Mouse (Mus musculus) right cerebral cortex, postnatal 4 days (tissue): ENCODE measurements around the gene Kif5a.

Experiments used
- DNase-seq: peaks from one replicate; pipeline ENCODE4 v3.0.0-alpha.2; 2022

Kif5a gene

GRCm38 (mm10) chr10:127288800-127289572, 25.8 kb upstream of the Kif5a start, which contains the start of gene Mbd6:
Gene Mbd6 (minus strand): TSS chr10:127289018.
- DNase-seq, result peak; percentile 88

- peak; percentile 45 for DNase-seq
Measured at GRCm38 (mm10) chr10:127288328-127288799, 25.2 kb upstream of the Kif5a start.

DNA sequence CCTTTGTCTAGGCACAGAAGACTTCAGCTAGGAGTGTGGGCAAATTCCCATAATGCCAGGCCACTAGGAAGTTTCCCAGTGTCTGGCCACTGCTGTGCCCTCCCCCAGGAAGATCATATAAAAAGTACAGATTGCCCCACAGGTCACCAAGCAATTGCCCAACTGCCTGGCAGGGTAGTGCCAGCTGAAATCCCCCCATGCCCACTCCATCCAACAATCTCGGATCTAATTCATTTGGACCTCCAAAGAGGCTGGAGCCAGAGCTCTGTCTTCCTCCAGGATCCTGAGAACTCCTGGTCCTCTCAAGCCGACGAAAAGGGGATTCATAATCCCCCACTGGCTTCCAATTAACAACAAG, 24.8 kb upstream of the Kif5a start:
- no peak for DNase-seq

DNA sequence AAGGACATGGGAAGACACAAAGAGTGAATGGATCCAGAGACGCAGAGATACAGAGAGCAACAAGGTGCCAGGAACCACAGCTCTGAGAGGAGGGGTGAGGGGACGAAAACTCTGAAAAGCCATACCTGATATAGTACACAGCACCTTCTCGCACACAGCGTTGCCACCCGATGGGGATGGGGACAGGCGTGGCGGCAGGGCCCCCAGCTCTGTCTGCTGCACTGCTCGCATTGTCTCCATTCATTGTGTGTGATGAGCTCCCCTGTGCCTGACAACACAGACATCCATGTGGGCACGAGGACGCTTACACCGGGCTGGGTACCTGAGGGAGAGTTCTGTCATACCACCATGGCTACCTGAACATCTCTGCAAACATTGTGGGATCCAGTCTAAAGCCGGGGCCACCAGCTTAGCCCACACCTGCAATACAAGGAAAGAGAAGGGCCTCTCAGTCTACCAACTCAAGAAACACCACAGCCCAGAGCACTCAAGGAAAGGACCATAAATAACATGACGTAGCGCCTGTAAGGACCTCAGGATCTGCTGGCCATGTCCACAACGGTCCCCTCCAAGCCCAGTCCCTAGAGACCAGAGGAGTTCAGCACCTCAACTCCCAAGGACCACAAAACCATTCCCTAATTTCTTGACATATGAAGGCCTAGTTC, 24.3 kb upstream of the Kif5a start:
- no peak for DNase-seq

GRCm38 (mm10) chr10:127286730-127287129, 23.6 kb upstream of the Kif5a start:
- DNase-seq, result peak; percentile 44

DNA sequence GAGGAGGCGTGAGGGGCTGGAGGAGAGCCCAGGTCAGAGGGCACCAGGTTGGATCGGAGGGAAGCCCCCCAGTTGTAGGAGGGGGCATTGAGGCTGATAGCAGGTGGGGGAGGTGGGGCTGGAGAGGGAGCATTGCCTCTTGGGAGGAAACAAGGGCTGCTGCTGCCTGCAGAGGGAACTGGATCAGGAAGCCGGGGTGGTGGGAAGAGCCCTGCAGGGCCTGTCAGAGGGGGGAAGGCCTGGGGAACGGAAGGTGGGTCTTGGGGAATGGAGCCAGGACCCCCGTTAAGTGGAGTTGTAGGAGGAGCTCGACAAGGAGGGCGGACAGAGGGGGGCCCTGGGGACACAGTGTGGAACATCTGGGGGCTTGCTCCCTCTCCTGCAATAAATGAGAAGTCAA, 23.0 kb upstream of the Kif5a start:
- no peak for DNase-seq

- no peak for DNase-seq
Measured at GRCm38 (mm10) chr10:127285644-127286043, 22.5 kb upstream of the Kif5a start.

GRCm38 (mm10) chr10:127284724-127285500, 21.8 kb upstream of the Kif5a start:
- no peak for DNase-seq

- no peak for DNase-seq
Measured at GRCm38 (mm10) chr10:127284105-127284622, 21.0 kb upstream of the Kif5a start.

DNA sequence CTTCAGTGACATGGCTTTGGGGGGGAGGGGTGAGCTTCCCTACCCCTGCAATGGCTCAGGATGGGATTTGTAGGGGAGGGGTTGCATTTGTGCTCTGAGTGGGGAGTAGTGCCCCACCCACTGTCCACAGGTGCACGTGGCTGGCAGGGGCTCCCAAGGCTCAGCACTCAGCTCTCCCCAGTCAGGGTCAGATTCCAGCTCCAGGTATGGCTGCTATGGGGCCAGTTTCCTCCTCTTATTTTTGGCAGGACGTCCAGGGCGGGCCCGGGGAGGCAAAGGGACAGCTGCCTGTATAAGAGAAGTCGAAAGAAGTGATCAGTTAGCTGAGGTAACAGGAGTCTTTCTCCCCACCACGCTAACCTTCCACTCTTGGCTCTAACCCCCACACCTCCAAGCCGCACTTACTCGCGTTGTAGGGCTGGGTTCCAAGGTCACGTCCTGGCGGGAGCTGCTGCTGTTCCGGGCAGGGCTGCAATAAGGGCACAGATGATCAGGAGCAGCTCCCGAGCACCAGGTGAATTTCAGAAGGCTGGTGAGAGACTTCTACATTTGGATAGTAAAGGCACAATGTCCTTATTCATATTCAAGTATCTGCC, 19.6 kb upstream of the Kif5a start:
- DNase-seq, result no peak

GRCm38 (mm10) chr10:127281316-127281715, 18.2 kb upstream of the Kif5a start:
- DNase-seq, result no peak

DNA sequence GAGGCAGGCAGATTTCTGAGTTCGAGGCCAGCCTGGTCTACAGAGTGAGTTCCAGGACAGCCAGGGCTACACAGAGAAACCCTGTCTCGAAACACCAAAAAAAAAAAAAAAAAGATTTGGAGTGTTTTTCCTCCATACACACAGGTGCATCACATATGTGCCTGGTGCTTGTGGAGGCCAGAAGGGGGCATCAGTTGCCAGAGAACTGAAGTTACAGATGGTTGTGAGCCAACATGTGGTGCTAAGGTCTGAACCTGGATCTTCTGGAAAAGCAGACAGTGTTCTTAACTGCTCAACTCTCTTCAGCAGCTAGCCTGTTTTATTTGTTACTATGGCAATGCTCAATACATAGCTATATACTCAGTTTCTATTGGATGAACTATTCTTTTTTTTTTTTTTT, 16.6 kb upstream of the Kif5a start:
- DNase-seq, result no peak

GRCm38 (mm10) chr10:127274261-127275022, 11.3 kb upstream of the Kif5a start:
- DNase-seq, result no peak

- no peak for DNase-seq
Measured at GRCm38 (mm10) chr10:127272371-127272770, 9.2 kb upstream of the Kif5a start.

DNA sequence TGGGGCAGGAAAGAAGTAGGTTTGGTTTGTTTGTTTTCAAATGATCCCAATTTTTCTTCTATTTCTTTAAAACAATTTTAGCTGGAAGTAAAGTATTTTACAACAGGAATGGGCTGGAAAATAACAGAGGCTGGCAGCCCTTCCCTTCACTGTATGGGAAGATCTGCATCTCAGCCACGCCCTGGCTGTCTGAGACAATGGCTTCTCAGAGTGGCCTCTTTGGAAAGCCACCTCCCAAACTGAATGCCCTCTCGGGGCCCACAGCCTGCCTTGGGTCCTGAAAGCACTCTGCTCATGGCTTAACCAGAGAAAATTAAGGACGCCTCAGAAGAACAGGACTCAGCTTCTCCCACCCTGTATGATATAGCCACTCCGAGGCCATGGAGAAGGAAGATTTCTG, 6.7 kb upstream of the Kif5a start:
- DNase-seq, result no peak

DNA sequence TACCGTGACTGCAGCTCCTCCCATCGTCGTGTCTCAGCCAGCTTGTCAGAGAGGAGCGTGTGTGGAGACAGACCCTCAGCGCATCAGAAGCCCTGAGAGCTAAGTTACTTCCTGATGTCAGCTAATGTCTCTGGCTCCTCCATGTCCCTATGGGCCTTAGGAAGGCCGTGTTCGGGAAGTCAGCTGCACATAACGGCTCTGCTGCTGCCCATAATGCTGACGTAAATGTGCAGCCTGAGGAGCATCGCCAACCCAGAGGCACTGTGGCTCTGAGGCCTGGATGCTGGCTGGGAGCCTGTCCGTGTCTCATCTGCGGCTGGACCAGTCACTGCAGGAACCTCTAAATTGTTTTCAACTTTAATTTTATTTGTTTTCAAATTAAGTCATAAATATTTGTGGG, 5.9 kb upstream of the Kif5a start:
- no peak for DNase-seq

- no peak for DNase-seq
Measured at GRCm38 (mm10) chr10:127268401-127268800, 5.3 kb upstream of the Kif5a start.

- no peak for DNase-seq
Measured at GRCm38 (mm10) chr10:127267318-127267717, 4.2 kb upstream of the Kif5a start.

DNA sequence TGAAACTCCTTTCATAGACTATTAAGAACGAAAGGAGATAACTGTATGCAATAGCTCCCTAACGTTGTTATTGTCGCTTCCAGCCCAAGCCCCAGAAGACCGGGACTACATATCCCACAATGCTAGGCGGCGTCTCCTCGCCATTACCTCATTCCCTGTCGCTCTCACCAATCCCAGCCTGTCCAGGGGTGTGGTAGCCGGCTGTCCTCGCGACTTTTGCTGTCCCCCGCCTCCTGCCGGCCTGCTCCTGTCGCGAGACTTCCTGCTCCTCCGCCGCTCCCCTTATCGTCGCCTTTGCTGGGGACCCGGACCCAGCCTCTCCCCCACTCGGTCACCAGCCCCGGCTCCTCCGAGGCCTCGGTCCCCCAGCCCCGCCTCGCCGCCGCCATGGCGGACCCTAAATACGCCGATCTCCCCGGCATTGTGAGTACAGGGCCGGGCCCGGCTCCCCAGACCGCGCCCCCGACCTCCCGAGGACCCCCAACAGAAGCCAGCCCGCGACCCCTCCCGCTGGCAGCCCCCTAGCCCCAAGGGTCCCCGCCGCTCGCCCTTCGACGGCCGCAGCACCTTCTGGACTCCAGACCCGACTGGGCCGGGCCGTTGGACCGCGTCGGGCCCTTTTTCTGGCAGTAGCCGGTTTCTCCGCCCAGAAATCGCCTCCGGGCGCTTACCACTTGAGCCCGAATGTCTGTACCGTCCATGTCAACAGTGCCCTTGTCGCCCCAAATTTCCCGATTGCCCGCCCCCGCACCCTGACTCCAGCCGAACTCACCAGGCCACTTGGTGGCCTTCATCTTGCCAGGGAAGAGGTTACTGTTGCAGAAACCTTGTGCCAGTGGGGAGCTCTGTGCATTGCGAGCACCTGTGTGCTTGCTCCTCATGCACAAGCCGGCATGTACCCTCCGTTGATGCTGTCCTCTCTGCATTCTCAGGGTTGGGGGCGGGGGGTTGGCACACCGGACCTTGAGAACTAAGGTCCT, 3.3 kb upstream of the Kif5a start, which contains the start of gene Dctn2:
Gene Dctn2 (plus strand): TSS at position 257 of the 980 bp plus-strand sequence.
- DNase-seq, result peak; percentile 88

DNA sequence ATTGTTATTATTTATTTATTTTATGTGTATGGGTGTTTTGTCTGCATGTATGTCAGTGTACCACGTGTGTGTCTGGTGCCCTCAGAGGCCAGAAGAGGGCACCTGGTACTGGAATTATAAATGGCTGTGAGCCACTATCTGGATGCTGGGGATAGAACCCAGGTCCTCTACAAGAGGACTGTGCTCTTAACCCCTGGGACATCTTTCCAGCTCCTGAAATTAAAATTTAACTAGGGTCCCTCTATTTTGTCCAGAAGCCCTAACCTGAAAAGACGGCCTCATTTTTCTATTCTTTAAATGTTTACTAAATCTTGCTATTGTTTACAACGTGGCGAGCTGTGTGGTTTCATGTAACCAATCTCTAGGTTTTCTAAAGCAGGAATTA, 2.6 kb upstream of the Kif5a start:
- no peak for DNase-seq

- DNase-seq, result no peak
Measured at GRCm38 (mm10) chr10:127264971-127265370, 1.8 kb upstream of the Kif5a start.
